Mouse (Mus musculus): ENCODE data around the gene Doc2b. TPM values are rescaled to one million over a fixed set of nuclear protein-coding genes. Genes with fewer than 3 reads are reported as not detected.

Gene Doc2b
- total RNA-seq, 2 experiments from 2014 or later: 14.7 to 25.3 TPM

- peak in 1 of 2 experiments; percentile 21 for DNase-seq (ENCODE audit: low spot score in 2 of 2)
- intact Hi-C loops (cut with DNase I): loop anchor here (5.0 kb wide), 1 partner anchor 173 kb away; no protein-coding TSS in a partner anchor
Measured at GRCm38 (mm10) chr11:75794602-75795320, 1.1 kb downstream of the Doc2b start.

- intact Hi-C loops (cut with DNase I): no loop called here
- no peak for DNase-seq (ENCODE audit: low spot score in 2 of 2)
Measured at GRCm38 (mm10) chr11:75793351-75793750, 2.5 kb downstream of the Doc2b start.

- intact Hi-C loops (cut with DNase I): no loop called here
- no peak for DNase-seq (ENCODE audit: low spot score in 2 of 2)
Measured at GRCm38 (mm10) chr11:75792535-75792934, 3.3 kb downstream of the Doc2b start.

- intact Hi-C loops (cut with DNase I): no loop called here
- DNase-seq (ENCODE audit: low spot score in 2 of 2): no peak
Measured at GRCm38 (mm10) chr11:75785897-75786296, 10.0 kb downstream of the Doc2b start.

GRCm38 (mm10) chr11:75783799-75784198, 12.1 kb downstream of the Doc2b start:
- no peak for DNase-seq (ENCODE audit: low spot score in 2 of 2)
- intact Hi-C loops (cut with DNase I): loop anchor here (2.0 to 5.0 kb wide), 3 partner anchors 119 to 384 kb away; no protein-coding TSS in a partner anchor

GRCm38 (mm10) chr11:75781919-75782318, 13.9 kb downstream of the Doc2b start:
- intact Hi-C loops (cut with DNase I): loop anchor here (2.0 to 5.0 kb wide), 3 partner anchors 120 to 385 kb away; no protein-coding TSS in a partner anchor
- DNase-seq (ENCODE audit: low spot score in 2 of 2): peak; percentile 50 to 56

- DNase-seq (ENCODE audit: low spot score in 2 of 2): no peak
- intact Hi-C loops (cut with DNase I): no loop called here
Measured at GRCm38 (mm10) chr11:75775919-75776318, 19.9 kb downstream of the Doc2b start.

- intact Hi-C loops (cut with DNase I): no loop called here
- DNase-seq (ENCODE audit: low spot score in 2 of 2): no peak
Measured at GRCm38 (mm10) chr11:75772562-75772961, 23.3 kb downstream of the Doc2b start.

- intact Hi-C loops (cut with DNase I): loop anchor here (5.0 kb wide), 1 partner anchor 398 kb away; no protein-coding TSS in a partner anchor
- DNase-seq (ENCODE audit: low spot score in 2 of 2): peak; percentile 69 to 71
Measured at GRCm38 (mm10) chr11:75769206-75769605, 26.6 kb downstream of the Doc2b start.

- DNase-seq (ENCODE audit: low spot score in 2 of 2): peak; percentile 18 to 19
- intact Hi-C loops (cut with DNase I): loop anchor here (5.0 kb wide), 1 partner anchor 399 kb away; no protein-coding TSS in a partner anchor
Measured at GRCm38 (mm10) chr11:75768091-75768989, 27.5 kb downstream of the Doc2b start.

GRCm38 (mm10) chr11:75767014-75767413, 28.8 kb downstream of the Doc2b start:
- intact Hi-C loops (cut with DNase I): loop anchor here (5.0 kb wide), 1 partner anchor 400 kb away; no protein-coding TSS in a partner anchor
- no peak for DNase-seq (ENCODE audit: low spot score in 2 of 2)

GRCm38 (mm10) chr11:75765161-75765560, 30.7 kb downstream of the Doc2b start:
- intact Hi-C loops (cut with DNase I): loop anchor here (5.0 kb wide), 1 partner anchor 402 kb away; no protein-coding TSS in a partner anchor
- no peak for DNase-seq (ENCODE audit: low spot score in 2 of 2)

- intact Hi-C loops (cut with DNase I): loop anchor here (5.0 kb wide), 1 partner anchor 403 kb away; no protein-coding TSS in a partner anchor
- no peak for DNase-seq (ENCODE audit: low spot score in 2 of 2)
Measured at GRCm38 (mm10) chr11:75764521-75765023, 31.3 kb downstream of the Doc2b start.

GRCm38 (mm10) chr11:75762708-75763107, 33.1 kb downstream of the Doc2b start:
- intact Hi-C loops (cut with DNase I): no loop called here
- DNase-seq (ENCODE audit: low spot score in 2 of 2): no peak

GRCm38 (mm10) chr11:75760785-75761184, 35.1 kb downstream of the Doc2b start:
- intact Hi-C loops (cut with DNase I): no loop called here
- no peak for DNase-seq (ENCODE audit: low spot score in 2 of 2)

GRCm38 (mm10) chr11:75758553-75758952, 37.3 kb downstream of the Doc2b start:
- no peak for DNase-seq (ENCODE audit: low spot score in 2 of 2)
- intact Hi-C loops (cut with DNase I): no loop called here

GRCm38 (mm10) chr11:75756687-75757086, 39.2 kb downstream of the Doc2b start:
- intact Hi-C loops (cut with DNase I): no loop called here

GRCm38 (mm10) chr11:75751082-75751481, 44.8 kb downstream of the Doc2b start:
- DNase-seq (ENCODE audit: low spot score in 2 of 2): no peak
- intact Hi-C loops (cut with DNase I): loop anchor here (2.0 kb wide), 1 partner anchor 18 kb away; the partner anchor contains the start of gene Ywhae

More at GRCm38 (mm10) chr11:75756687-75757086, 39.2 kb downstream of the Doc2b start:
- DNase-seq (ENCODE audit: low spot score in 2 of 2): no peak

GRCm38 (mm10) chr11:75750537-75750936, 45.3 kb downstream of the Doc2b start:
- intact Hi-C loops (cut with DNase I): loop anchor here (2.0 kb wide), 1 partner anchor 18 kb away; the partner anchor contains the start of gene Ywhae
- DNase-seq (ENCODE audit: low spot score in 2 of 2): no peak

GRCm38 (mm10) chr11:75744761-75745160, 51.1 kb downstream of the Doc2b start:
- DNase-seq (ENCODE audit: low spot score in 2 of 2): no peak
- intact Hi-C loops (cut with DNase I): no loop called here
